Mouse (Mus musculus): ENCODE data around the gene Tbcel. TPM values are rescaled to one million over a fixed set of nuclear protein-coding genes. Genes with fewer than 3 reads are reported as not detected.

The Tbcel gene
- polyA plus RNA-seq, 1 experiment from 2014 or later = 5.8 TPM

DNA sequence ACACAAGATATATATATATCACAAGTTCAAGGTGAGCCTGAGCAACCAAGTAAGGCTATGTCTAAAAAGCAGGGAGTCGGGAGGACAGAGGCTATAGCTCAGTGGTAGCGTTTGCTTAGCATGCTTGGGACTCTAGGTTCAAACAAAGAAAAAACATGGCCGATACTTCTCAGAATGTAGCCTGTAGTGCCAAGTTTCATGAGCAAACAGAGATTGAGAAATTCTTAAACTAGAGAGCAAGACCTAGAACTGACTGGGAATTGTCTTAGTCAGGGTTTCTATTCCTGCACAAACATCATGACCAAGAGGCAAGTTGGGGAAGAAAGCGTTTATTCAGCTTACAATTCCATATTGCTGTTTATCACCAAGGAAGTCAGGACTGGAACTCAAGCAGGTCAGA, 31.4 kb downstream of the Tbcel start:
- Histone ChIP-seq H3K4me2 (ENCODE audit: low read depth, low read length, severe bottlenecking) (no peak overlapping the region), H3K4me1 (replicated peaks; ENCODE audit: control insufficient read depth, insufficient read depth, low read length) (peaks cover 1% of the 10 kb centered on the region), H3K4me3 (ENCODE audit: low read depth, low read length) (no peak overlapping the region), H3K9me3 (ENCODE audit: control insufficient read depth, low read length) (no peaks in the 10 kb centered on the region), H3K36me3 (ENCODE audit: control insufficient read depth, insufficient read depth, low read length) (no peaks in the 10 kb centered on the region), H3K9ac (ENCODE audit: low read length) (no peak overlapping the region), H3K27me3 (ENCODE audit: control insufficient read depth, insufficient read depth, low read length) (no peaks in the 10 kb centered on the region), H3K27ac (ENCODE audit: low read depth, low read length) (no peak overlapping the region)
- no peak for ATAC-seq (replicated peaks; ENCODE audit: low FRiP score)
- WGBS = 87% methylated on average over 4 of the region's 4 CpGs
- no peak for DNase-seq (ENCODE audit: low spot score)

DNA sequence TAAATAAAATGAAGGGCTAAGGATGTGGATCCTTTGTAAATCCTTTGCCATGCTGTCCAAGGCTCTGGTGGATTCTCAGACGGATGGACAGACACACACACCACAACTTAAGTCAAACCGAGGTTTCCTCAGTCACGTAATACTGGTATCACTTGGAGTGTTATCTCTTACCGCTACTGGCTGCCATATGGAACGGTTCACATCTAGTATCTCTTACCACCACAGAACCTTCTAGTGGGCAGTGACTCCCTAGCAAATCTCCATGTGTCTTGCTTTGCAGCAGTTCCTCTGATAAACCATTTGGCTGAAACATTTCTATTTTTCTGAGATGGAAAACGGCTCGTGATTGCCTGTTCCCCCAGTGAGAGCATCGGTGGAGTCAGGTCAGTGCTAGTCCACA, 33.4 kb downstream of the Tbcel start:
- DNase-seq (ENCODE audit: low spot score) (no peak), ATAC-seq (replicated peaks; ENCODE audit: low FRiP score) (no peak)
- 88% methylated on average over 8 of the region's 8 CpGs for whole genome bisulfite sequencing
- no peak overlapping the region for H3K4me2 ChIP-seq (ENCODE audit: low read depth, low read length, severe bottlenecking)
- no peak overlapping the region for H3K27ac ChIP-seq (ENCODE audit: low read depth, low read length)
- no peaks in the 10 kb centered on the region for H3K9me3 ChIP-seq (ENCODE audit: control insufficient read depth, low read length)
- H3K36me3 ChIP-seq (ENCODE audit: control insufficient read depth, insufficient read depth, low read length) = no peaks in the 10 kb centered on the region
- peaks cover 4% of the 10 kb centered on the region for H3K4me1 ChIP-seq (replicated peaks; ENCODE audit: control insufficient read depth, insufficient read depth, low read length)
- H3K9ac ChIP-seq (ENCODE audit: low read length) = no peak overlapping the region
- no peak overlapping the region for H3K4me3 ChIP-seq (ENCODE audit: low read depth, low read length)
- no peaks in the 10 kb centered on the region for H3K27me3 ChIP-seq (ENCODE audit: control insufficient read depth, insufficient read depth, low read length)

DNA sequence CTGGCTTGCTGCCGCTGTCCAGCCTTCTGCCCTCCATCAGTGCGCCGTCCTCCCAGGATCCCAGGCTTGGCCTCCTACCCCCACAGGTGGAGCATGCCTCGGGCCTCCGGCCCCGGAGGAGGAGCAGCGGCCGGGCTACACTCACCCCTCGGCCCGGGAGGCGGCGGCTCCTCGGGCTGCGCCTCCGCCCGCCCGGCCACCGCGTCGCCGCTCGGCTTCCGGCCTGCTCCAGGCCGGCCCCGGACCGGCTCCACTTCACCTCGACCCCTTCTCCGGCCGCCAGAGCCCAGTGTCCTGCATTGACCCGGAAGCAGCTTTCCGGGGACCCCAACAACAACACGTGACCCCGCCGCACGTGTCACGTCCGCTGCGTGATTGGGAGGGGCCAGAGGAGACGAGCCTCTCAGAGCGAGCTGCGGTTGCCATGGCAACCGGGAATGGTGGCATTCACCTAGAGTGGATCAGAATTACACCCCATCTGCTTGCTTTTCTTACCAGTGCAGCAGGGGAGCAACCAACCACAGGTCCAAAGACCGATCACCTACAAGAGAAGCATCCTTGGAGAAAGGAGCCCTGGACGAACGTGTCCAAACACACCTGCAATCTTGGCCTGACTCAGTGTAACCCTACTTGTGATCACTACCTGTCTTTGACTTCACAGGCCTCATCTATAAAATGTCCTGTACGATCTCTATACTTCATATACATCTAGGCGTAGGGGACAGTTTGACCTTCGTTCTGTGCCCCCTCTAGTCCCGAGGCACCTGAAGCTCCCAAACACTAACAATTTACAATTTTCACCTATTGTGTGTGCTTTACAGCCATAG, 35.5 kb downstream of the Tbcel start:
- H3K4me3 ChIP-seq (ENCODE audit: low read depth, low read length) = peak overlapping the region; percentile 82
- peaks cover 4% of the 10 kb centered on the region for H3K4me1 ChIP-seq (replicated peaks; ENCODE audit: control insufficient read depth, insufficient read depth, low read length)
- peak overlapping the region; percentile 82 for H3K4me2 ChIP-seq (ENCODE audit: low read depth, low read length, severe bottlenecking)
- no peaks in the 10 kb centered on the region for H3K27me3 ChIP-seq (ENCODE audit: control insufficient read depth, insufficient read depth, low read length)
- 6% methylated on average over 48 of the region's 49 CpGs for WGBS
- no peaks in the 10 kb centered on the region for H3K9me3 ChIP-seq (ENCODE audit: control insufficient read depth, low read length)
- ATAC-seq (replicated peaks; ENCODE audit: low FRiP score) = peak; percentile 96
- DNase-seq (ENCODE audit: low spot score) = peak; percentile 95
- peak overlapping the region; percentile 85 for H3K9ac ChIP-seq (ENCODE audit: low read length)
- H3K27ac ChIP-seq (ENCODE audit: low read depth, low read length) = peak overlapping the region; percentile 50
- no peaks in the 10 kb centered on the region for H3K36me3 ChIP-seq (ENCODE audit: control insufficient read depth, insufficient read depth, low read length)

DNA sequence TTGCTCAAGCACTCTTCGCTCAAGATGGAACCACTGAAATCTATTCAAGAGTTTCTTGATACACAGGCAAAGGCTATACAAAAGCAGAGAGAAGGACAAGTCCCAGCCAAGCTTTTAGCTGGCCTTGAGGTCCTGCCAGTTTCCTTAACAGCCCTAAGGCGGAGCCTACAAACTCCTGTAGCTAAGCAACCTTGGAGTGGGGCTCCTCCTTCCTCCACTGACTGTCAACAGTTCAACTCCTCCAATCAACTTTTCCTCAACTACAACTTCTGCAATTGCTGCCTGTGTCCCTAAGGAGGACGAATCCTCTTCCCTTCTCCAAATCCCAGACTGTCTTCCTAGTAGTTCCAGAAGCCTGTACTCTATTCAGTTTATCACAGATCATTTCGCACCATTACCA, 36.4 kb downstream of the Tbcel start:
- DNase-seq (ENCODE audit: low spot score) (no peak), ATAC-seq (replicated peaks; ENCODE audit: low FRiP score) (no peak)
- Histone ChIP-seq H3K4me2 (ENCODE audit: low read depth, low read length, severe bottlenecking) (peak overlapping the region; percentile 82), H3K27ac (ENCODE audit: low read depth, low read length) (no peak overlapping the region), H3K27me3 (ENCODE audit: control insufficient read depth, insufficient read depth, low read length) (no peaks in the 10 kb centered on the region), H3K36me3 (ENCODE audit: control insufficient read depth, insufficient read depth, low read length) (no peaks in the 10 kb centered on the region), H3K4me1 (replicated peaks; ENCODE audit: control insufficient read depth, insufficient read depth, low read length) (peaks cover 4% of the 10 kb centered on the region), H3K4me3 (ENCODE audit: low read depth, low read length) (peak overlapping the region; percentile 82), H3K9me3 (ENCODE audit: control insufficient read depth, low read length) (no peaks in the 10 kb centered on the region), H3K9ac (ENCODE audit: low read length) (peak overlapping the region; percentile 85)
- WGBS = 60% methylated on average over 4 of the region's 4 CpGs

DNA sequence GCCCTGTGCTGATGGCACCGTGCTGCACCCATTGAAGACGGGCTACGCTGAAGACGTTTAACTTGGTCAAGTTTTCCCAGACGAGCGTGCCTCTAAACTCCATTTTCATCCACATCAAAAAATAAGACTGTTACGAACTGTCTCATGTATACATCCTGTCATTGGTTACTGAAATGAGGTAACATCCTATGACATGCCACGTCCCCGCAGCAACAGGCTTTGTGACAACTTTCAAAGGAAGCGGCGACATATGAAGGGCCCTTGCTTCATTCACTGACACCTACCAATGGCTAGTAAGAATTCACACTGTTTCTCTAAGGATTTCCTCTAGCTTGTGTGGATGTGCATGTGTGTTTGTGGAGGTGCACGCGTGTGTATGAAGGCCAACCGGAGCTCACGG, 38.3 kb downstream of the Tbcel start:
- ATAC-seq (replicated peaks; ENCODE audit: low FRiP score) = no peak
- Histone ChIP-seq H3K27ac (ENCODE audit: low read depth, low read length) (no peak overlapping the region), H3K27me3 (ENCODE audit: control insufficient read depth, insufficient read depth, low read length) (no peaks in the 10 kb centered on the region), H3K4me1 (replicated peaks; ENCODE audit: control insufficient read depth, insufficient read depth, low read length) (peaks cover 4% of the 10 kb centered on the region), H3K9ac (ENCODE audit: low read length) (no peak overlapping the region), H3K4me2 (ENCODE audit: low read depth, low read length, severe bottlenecking) (no peak overlapping the region), H3K9me3 (ENCODE audit: control insufficient read depth, low read length) (no peaks in the 10 kb centered on the region), H3K36me3 (ENCODE audit: control insufficient read depth, insufficient read depth, low read length) (no peaks in the 10 kb centered on the region), H3K4me3 (ENCODE audit: low read depth, low read length) (no peak overlapping the region)
- WGBS = 95% methylated on average over 15 of the region's 15 CpGs
- no peak for DNase-seq (ENCODE audit: low spot score)

DNA sequence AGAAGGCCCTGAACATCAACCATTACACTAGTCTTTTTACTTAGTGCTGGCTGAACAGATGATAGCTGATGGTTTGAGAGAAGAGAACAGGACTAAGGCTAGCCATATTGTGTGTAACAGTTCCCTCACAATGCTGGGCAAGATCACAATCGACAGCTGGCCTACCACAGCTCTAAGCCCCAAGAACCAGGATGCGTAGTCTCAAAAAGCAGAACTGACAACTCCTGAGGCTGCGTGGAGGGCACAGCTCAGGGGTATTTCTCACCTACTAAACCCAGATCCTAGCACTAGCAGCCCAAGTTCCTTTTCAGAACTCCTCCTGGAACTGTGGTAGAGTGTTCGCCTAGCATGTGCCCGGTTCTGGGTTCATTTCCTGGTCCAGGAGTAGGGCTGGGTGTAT, 39.2 kb downstream of the Tbcel start:
- ATAC-seq (replicated peaks; ENCODE audit: low FRiP score) = no peak
- Histone ChIP-seq H3K9ac (ENCODE audit: low read length) (no peak overlapping the region), H3K27me3 (ENCODE audit: control insufficient read depth, insufficient read depth, low read length) (no peaks in the 10 kb centered on the region), H3K4me2 (ENCODE audit: low read depth, low read length, severe bottlenecking) (no peak overlapping the region), H3K9me3 (ENCODE audit: control insufficient read depth, low read length) (no peaks in the 10 kb centered on the region), H3K36me3 (ENCODE audit: control insufficient read depth, insufficient read depth, low read length) (no peaks in the 10 kb centered on the region), H3K4me3 (ENCODE audit: low read depth, low read length) (no peak overlapping the region), H3K27ac (ENCODE audit: low read depth, low read length) (no peak overlapping the region), H3K4me1 (replicated peaks; ENCODE audit: control insufficient read depth, insufficient read depth, low read length) (peaks cover 4% of the 10 kb centered on the region)
- 90% methylated on average over 5 of the region's 5 CpGs for WGBS
- DNase-seq (ENCODE audit: low spot score) = no peak

DNA sequence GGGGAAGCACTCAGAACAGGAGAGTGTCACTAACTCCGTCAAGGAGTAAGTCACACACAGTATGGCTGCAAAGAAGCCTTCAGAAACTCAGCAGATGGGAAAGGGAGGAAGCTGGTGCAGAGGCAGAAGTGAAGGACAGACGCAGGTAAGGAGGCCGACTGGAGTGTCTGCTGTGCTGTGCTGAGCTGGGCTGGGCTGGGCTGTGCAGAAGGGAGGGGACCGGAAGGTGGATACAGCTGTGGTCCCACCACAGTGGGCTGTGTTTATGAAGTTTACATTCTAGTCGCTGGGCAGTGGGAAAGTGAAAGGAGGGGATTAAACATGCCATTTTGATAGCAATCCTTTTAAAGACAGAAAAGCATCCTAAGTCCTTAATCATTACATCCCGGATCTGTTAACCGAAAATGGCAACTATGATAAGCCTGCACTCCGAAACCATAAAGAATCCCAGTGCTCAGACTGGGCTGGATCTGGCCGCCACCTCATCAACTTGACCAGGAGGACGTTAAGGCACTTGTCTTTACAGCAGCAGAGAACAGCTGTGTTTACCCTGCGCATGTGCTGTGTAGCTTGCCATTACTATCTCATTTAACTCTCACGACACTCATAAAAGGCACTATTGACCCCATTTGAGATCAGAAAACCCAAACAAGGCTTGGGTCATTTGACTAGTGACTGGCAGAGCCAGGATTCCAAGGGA, 40.3 kb downstream of the Tbcel start:
- H3K27ac ChIP-seq (ENCODE audit: low read depth, low read length) = no peak overlapping the region
- no peak overlapping the region for H3K9ac ChIP-seq (ENCODE audit: low read length)
- no peak overlapping the region for H3K4me3 ChIP-seq (ENCODE audit: low read depth, low read length)
- H3K4me1 ChIP-seq (replicated peaks; ENCODE audit: control insufficient read depth, insufficient read depth, low read length) = peaks cover 4% of the 10 kb centered on the region
- WGBS = 87% methylated on average over 12 of the region's 12 CpGs
- H3K27me3 ChIP-seq (ENCODE audit: control insufficient read depth, insufficient read depth, low read length) = no peaks in the 10 kb centered on the region
- no peak for ATAC-seq (replicated peaks; ENCODE audit: low FRiP score)
- H3K36me3 ChIP-seq (ENCODE audit: control insufficient read depth, insufficient read depth, low read length) = no peaks in the 10 kb centered on the region
- no peak overlapping the region for H3K4me2 ChIP-seq (ENCODE audit: low read depth, low read length, severe bottlenecking)
- no peaks in the 10 kb centered on the region for H3K9me3 ChIP-seq (ENCODE audit: control insufficient read depth, low read length)
- no peak for DNase-seq (ENCODE audit: low spot score)

DNA sequence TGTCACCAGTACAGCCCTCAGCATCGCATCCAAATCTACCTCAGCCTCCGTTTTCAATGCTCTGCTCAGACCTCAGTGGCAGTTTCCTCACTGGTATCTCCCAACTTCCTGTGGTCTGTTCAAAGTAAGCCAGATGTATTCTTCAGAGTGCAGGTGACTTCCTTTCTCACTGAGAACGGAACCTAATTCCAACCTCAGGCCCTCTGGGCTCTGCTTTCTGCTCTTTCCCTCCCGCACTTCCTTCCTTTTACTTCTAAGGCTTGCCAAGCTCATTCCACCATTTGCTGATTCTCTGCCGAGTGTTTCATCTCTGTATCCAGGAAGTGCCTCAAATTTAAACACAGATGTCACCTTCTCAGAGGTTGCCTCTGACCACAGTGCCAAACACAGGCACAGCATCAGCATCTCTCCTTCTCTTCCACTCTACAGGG, 41.9 kb downstream of the Tbcel start:
- Histone ChIP-seq H3K9me3 (ENCODE audit: control insufficient read depth, low read length) (no peaks in the 10 kb centered on the region), H3K27ac (ENCODE audit: low read depth, low read length) (no peak overlapping the region), H3K4me2 (ENCODE audit: low read depth, low read length, severe bottlenecking) (no peak overlapping the region), H3K9ac (ENCODE audit: low read length) (no peak overlapping the region), H3K36me3 (ENCODE audit: control insufficient read depth, insufficient read depth, low read length) (no peaks in the 10 kb centered on the region), H3K27me3 (ENCODE audit: control insufficient read depth, insufficient read depth, low read length) (no peaks in the 10 kb centered on the region), H3K4me1 (replicated peaks; ENCODE audit: control insufficient read depth, insufficient read depth, low read length) (no peaks in the 10 kb centered on the region), H3K4me3 (ENCODE audit: low read depth, low read length) (no peak overlapping the region)
- 87% methylated on average over 5 of the region's 5 CpGs for WGBS
- DNase-seq (ENCODE audit: low spot score) (no peak), ATAC-seq (replicated peaks; ENCODE audit: low FRiP score) (no peak)

Data from forebrain, embryonic 11.5 days (tissue).